Mouse (Mus musculus) brain, embryonic 14.5 days (tissue): ENCODE results near the gene Pgs1. TPM values are rescaled to one million over a fixed set of nuclear protein-coding genes. Genes with fewer than 3 reads are reported as not detected.

Source experiments
- DNase-seq: peaks from one replicate; pipeline ENCODE4 v3.0.0-alpha.2; 2011; ENCODE audit warnings: low read depth
- CTCF ChIP-seq: fragments of 200-500 bp; IDR thresholded peaks from 2 replicates; pipeline ENCODE4 v1.5.1; 2012; ENCODE audit warnings: inconsistent platforms, mild to moderate bottlenecking, moderate library complexity, borderline replicate concordance; ENCODE audit not compliant: insufficient read depth, insufficient read length; ENCODE audit errors: extremely low read depth
- POLR2A ChIP-seq: fragments of 200-500 bp; IDR thresholded peaks from 2 replicates; pipeline ENCODE4 v1.6.1; 2012; ENCODE audit warnings: mild to moderate bottlenecking, inconsistent platforms, borderline replicate concordance; ENCODE audit not compliant: poor library complexity, insufficient read depth, insufficient read length, severe bottlenecking; ENCODE audit errors: extremely low read depth
- polyA plus RNA-seq: library from polyadenylated mRNA; depleted of rRNA; stranded (reverse); fragments of >200 nt; gene quantifications from 2 replicates; pipeline ENCODE4 v1.2.3, GENCODE M21; 2012; rRNA removed

The Pgs1 gene
- 48.5 and 55.7 TPM in 2 replicates for polyA plus RNA-seq

GRCm38 (mm10) chr11:117986126-117987031 lies at the start of gene Pgs1:
Pgs1 (plus strand) TSS chr11:117986292.
- DNase-seq: peak; percentile 96
- TF ChIP-seq POLR2A (peak; percentile 88), CTCF (no peak)

- TF ChIP-seq CTCF (no peak), POLR2A (no peak)
- peak; percentile 90 for DNase-seq
Observed at GRCm38 (mm10) chr11:117939004-117939730, 46.9 kb upstream of the Pgs1 start.

- TF ChIP-seq CTCF (no peak), POLR2A (no peak)
- peak; percentile 97 for DNase-seq
Observed at GRCm38 (mm10) chr11:117939741-117940285, 46.3 kb upstream of the Pgs1 start.

DNA sequence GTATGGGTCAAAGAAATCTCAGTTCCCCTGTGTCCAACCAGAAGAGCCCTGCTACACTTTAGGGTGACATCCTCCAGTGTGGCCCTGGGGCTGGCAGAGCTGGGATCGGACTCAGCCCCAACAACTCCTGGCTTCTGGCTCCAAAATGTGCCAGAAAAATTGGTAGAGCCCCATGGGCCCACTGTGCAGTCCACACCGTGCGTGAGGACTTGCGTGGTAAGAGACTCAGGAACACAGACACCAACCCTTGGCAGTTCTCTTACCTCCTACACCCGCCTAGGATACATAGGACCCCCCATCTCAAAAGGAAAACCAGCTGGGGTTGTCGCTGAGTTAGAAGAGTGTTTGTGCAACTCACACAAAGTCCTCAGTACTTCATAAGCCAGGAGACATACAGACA lies 45.2 kb upstream of the Pgs1 start:
- TF ChIP-seq POLR2A: no peak
- TF ChIP-seq CTCF: no peak

GRCm38 (mm10) chr11:117941325-117941834 lies 44.7 kb upstream of the Pgs1 start:
- TF ChIP-seq POLR2A (no peak), CTCF (no peak)
- DNase-seq: no peak

More for the DNA sequence above, 45.2 kb upstream of the Pgs1 start:
- DNase-seq: no peak

- DNase-seq: no peak
- no peak for TF ChIP-seq CTCF
Observed at GRCm38 (mm10) chr11:117941848-117942247, 44.2 kb upstream of the Pgs1 start.

- TF ChIP-seq CTCF (no peak), POLR2A (no peak)
- no peak for DNase-seq
Observed at GRCm38 (mm10) chr11:117946195-117946979, 39.7 kb upstream of the Pgs1 start.

GRCm38 (mm10) chr11:117946996-117947419 lies 39.1 kb upstream of the Pgs1 start:
- DNase-seq: no peak
- TF ChIP-seq POLR2A: no peak

DNA sequence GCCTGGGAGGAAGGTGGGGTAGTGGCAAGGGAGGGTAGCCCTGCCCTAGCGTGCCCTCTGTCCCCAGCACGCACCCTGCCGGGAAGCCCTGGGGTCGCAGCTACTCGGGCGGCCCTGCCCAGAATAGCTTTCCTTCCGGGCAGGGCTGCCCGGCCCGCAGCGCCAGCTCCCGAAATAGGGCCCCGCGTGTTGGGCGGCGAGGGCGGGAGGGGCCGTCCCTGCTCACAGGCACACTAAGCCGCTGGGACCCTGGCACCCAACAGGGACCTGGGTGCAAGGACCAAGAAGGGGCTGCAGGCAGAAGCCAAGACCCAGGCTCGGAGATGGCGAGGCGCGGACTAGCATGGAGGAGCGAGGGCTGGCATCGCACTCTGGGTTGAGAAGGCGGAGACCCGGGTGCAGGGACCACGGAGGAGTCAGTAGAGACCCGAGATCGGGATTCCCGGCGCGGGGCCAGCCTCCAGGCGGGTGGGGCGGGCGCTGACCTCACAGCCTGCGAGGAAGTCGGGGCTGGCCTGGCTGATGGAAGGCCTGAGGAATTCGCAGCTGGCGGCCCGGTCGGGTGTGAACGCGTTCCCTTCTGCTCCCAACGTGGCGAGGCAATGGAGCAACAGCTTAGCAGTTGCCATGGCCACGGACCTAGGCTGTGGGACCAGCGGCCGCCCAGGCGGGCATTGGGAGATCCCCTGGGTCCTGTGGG lies 36.5 kb upstream of the Pgs1 start:
- peak; percentile 86 for DNase-seq
- TF ChIP-seq POLR2A: no peak
- no peak for TF ChIP-seq CTCF

- TF ChIP-seq CTCF (no peak), POLR2A (no peak)
- DNase-seq: no peak
Observed at GRCm38 (mm10) chr11:117951391-117951790, 34.7 kb upstream of the Pgs1 start.
